Mouse (Mus musculus): ENCODE data around the gene Aplp1. TPM values are rescaled to one million over a fixed set of nuclear protein-coding genes. Genes with fewer than 3 reads are reported as not detected.
"Not testable (repeated sequence)": the region's sequence is repeated elsewhere in the genome, so short reads cannot be mapped to it uniquely, and the experiment has no call there.

Gene Aplp1
- polyA plus RNA-seq (2015; fragmentation: Nextera tagmentation; extraction: Ambion mirVana) = 23.9 and 24.4 TPM in 2 replicates

DNA sequence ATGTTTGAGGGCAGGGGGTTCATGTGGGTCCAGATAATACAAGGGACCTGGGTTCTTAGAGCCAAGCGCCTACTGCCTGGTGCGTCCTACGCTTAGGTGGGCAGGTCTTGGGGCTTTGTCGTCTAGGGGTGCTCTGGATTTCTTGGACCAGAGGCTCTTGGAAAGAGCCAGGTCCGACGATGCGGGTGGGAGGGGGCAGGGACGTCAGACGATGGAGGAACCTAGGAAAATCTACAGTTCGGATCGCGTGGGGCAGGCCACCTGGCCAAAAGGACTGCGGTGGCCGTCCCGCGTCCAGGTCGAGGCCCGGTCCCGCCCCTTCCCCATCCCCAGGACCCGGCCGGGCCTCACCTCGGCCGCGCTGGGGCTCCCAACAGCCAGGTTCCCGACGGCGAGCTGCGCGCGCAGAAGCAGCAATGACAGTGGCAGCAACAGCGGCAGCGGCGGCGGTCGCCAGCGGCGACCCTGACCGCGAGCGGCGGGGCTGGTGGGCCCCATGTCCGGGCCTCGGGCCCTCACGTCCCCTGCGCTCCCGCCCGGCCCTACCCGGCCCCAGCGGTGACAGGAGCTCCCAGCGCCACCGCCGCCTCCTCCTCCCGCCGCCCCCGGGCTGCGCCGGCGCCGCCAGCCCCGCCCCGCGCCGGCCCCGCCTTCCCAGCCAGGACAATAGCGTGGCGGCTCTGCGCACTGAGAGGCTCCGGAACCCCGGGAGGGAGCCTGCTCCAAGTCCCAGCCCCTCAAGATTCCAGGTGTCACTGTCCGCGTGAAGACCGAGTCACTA lies at the start of gene Aplp1:
TSS of gene Aplp1 (minus strand) at position 565 of the 781 bp plus-strand sequence.
- Histone ChIP-seq H3K36me3 (no peaks in the 10 kb centered on the region), H3K27me3 (peaks cover 22% of the 10 kb centered on the region), H3K4me1 (peaks cover 21% of the 10 kb centered on the region), H3K4me3 (peak within 1 kb of the TSS; percentile 55), H3K4me2 (peak within 1 kb of the TSS; percentile 87), H3K9ac (peak within 1 kb of the TSS; percentile 49), H3K27ac (no peak within 1 kb of the TSS), H3K9me3 (no peaks in the 10 kb centered on the region)
- WGBS = under 1% methylated on average over 70 of the region's 72 CpGs
- ATAC-seq (ENCODE audit: borderline replicate concordance, extremely low read depth, low FRiP score, low TSS enrichment) = peak; percentile 79

DNA sequence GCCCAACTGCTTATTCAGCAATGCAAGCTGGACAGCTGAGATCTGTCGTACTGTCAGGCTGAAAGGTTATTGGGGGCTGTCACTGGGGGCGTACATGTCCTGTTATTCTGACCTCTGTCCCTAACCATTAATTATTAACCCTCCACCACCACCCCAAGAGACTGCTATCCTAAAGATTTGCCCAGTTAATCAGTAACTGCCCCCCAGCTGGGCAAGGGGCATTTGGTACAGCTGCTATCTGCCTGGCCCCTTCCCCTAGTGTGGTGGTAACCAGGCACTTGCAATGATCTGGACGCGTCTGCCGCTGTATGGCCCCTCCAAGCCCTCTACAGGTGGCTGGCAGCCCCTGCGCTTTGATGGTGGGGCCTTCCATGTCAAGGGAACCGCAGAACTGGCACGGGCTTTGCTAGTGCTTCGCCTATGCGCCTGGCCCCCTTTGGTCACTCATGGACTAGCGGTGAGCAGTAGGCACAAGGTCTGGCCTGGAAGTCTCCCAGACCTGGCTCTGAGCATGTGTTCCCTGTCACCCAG lies 48.1 kb upstream of the Aplp1 start, which contains the start of gene Prodh2:
TSS of gene Prodh2 (plus strand) at position 222 of the 531 bp plus-strand sequence.
- Histone ChIP-seq H3K4me2 (no peak within 1 kb of the TSS), H3K9me3 (no peaks in the 10 kb centered on the region), H3K9ac (no peak within 1 kb of the TSS), H3K4me1 (no peaks in the 10 kb centered on the region), H3K4me3 (no peak within 1 kb of the TSS), H3K36me3 (no peaks in the 10 kb centered on the region), H3K27ac (no peak within 1 kb of the TSS), H3K27me3 (peaks cover 13% of the 10 kb centered on the region)
- ATAC-seq (ENCODE audit: borderline replicate concordance, extremely low read depth, low FRiP score, low TSS enrichment) = no peak
- WGBS = 32% methylated on average over 11 of the region's 11 CpGs

DNA sequence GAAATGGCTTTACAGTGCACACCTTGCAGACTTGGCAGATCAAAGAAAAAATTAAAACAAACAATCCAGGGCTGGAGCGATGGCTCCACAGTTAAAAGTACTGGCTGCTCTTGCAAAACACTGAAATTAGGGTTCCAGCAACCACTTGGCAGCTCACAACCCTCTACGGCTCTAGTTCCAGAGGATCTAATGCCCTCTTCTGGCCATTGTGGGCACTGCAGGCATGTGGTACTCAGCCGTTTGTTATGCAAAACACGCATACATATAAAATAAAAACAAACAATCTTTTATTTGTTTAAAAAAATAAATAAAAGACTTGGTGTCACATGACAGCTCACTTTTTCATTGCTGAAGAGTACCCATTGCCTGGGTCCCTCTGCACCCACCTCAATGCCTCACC lies 47.4 kb upstream of the Aplp1 start:
- ATAC-seq (ENCODE audit: borderline replicate concordance, extremely low read depth, low FRiP score, low TSS enrichment) = no peak
- Histone ChIP-seq H3K4me2 (no peak overlapping the region), H3K9ac (no peak overlapping the region), H3K4me1 (no peaks in the 10 kb centered on the region), H3K9me3 (no peaks in the 10 kb centered on the region), H3K36me3 (no peaks in the 10 kb centered on the region), H3K4me3 (no peak overlapping the region), H3K27ac (no peak overlapping the region), H3K27me3 (peaks cover 13% of the 10 kb centered on the region)
- WGBS = 15% methylated on average over 4 of the region's 4 CpGs

DNA sequence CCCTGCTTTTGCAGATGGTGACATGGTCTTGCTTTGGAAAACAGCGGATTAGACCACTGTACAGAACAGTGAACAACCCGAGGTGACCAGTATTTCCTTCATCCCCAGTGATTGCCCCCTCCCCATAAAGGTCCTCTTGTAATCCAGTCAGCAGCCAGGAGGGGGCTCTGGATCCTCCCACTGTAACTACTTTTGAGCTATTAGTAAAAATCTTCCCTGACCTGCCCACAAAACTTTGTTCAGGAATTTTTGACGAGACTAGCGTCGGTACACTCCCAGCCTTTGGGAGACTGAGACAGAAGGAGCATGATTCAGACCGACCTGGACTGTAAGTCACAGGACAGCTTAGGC lies 45.6 kb upstream of the Aplp1 start:
- Histone ChIP-seq H3K27ac (no peak overlapping the region), H3K9ac (no peak overlapping the region), H3K27me3 (peaks cover 13% of the 10 kb centered on the region), H3K9me3 (no peaks in the 10 kb centered on the region), H3K4me3 (no peak overlapping the region), H3K4me1 (no peaks in the 10 kb centered on the region), H3K36me3 (no peaks in the 10 kb centered on the region), H3K4me2 (no peak overlapping the region)
- ATAC-seq (ENCODE audit: borderline replicate concordance, extremely low read depth, low FRiP score, low TSS enrichment) = no peak
- WGBS = 20% methylated on average over 6 of the region's 6 CpGs

DNA sequence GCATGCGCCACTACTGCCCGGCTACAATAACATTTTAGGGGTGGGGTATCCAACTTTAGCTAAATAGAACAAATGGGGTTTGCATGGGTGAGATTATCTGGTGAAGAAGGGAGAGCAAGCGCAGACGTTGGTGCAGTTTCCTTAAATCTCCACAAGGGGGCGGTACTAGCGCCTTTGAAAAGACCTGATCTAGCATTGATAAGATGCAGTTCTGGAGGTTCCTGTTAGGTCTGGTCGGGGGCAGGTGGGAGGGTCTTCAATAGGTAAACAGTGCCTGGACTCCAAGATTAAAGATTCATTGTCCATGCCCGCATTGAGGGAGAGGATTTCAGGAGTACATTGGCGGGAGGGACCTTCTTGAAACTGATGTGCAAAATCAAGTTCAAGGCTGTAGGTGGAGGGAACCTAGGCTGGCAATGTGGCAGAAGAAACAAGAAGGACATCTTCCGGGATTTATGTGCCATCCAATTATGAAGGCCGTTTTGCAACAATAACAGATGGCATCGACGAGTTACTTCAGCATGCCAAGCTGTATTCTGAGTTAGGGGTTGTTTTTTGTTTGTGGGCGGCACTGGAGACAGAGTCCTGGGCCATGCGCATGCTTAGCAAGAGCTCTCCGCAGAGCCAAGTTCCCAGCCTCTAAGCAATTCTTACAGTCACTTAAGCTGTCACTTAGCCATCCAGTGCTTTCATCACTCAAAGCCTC lies 45.1 kb upstream of the Aplp1 start:
- H3K9me3 ChIP-seq = no peaks in the 10 kb centered on the region
- ATAC-seq (ENCODE audit: borderline replicate concordance, extremely low read depth, low FRiP score, low TSS enrichment) = no peak
- no peaks in the 10 kb centered on the region for H3K36me3 ChIP-seq
- H3K4me3 ChIP-seq = no peak overlapping the region
- 26% methylated on average over 16 of the region's 16 CpGs for WGBS
- H3K27ac ChIP-seq = no peak overlapping the region
- H3K4me2 ChIP-seq = no peak overlapping the region
- peaks cover 13% of the 10 kb centered on the region for H3K27me3 ChIP-seq
- H3K4me1 ChIP-seq = no peaks in the 10 kb centered on the region
- no peak overlapping the region for H3K9ac ChIP-seq

DNA sequence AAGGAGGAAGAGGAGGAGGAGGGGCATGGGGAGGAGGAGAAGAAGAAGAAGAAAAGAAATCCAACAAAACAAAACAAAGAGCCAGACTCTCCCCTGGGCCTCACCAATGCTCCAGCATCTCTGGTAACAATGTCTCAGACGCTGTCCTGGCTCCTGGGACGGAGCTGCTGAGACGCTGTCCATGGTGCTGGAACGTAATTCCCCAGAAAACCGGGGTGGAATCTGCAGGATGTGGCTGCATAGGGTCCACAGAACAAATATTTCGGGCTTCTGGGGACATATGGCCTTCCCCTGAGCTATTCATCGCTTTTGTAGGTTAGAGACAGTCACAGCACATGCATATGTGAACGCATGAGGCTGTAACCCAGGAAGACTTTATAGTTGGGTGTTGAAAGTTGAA lies 38.9 kb upstream of the Aplp1 start:
- Histone ChIP-seq H3K9me3 (no peaks in the 10 kb centered on the region), H3K4me3 (no peak overlapping the region), H3K9ac (no peak overlapping the region), H3K27me3 (no peaks in the 10 kb centered on the region), H3K27ac (no peak overlapping the region), H3K4me1 (no peaks in the 10 kb centered on the region), H3K4me2 (no peak overlapping the region), H3K36me3 (no peaks in the 10 kb centered on the region)
- WGBS = 14% methylated on average over 8 of the region's 8 CpGs
- no peak for ATAC-seq (ENCODE audit: borderline replicate concordance, extremely low read depth, low FRiP score, low TSS enrichment)

DNA sequence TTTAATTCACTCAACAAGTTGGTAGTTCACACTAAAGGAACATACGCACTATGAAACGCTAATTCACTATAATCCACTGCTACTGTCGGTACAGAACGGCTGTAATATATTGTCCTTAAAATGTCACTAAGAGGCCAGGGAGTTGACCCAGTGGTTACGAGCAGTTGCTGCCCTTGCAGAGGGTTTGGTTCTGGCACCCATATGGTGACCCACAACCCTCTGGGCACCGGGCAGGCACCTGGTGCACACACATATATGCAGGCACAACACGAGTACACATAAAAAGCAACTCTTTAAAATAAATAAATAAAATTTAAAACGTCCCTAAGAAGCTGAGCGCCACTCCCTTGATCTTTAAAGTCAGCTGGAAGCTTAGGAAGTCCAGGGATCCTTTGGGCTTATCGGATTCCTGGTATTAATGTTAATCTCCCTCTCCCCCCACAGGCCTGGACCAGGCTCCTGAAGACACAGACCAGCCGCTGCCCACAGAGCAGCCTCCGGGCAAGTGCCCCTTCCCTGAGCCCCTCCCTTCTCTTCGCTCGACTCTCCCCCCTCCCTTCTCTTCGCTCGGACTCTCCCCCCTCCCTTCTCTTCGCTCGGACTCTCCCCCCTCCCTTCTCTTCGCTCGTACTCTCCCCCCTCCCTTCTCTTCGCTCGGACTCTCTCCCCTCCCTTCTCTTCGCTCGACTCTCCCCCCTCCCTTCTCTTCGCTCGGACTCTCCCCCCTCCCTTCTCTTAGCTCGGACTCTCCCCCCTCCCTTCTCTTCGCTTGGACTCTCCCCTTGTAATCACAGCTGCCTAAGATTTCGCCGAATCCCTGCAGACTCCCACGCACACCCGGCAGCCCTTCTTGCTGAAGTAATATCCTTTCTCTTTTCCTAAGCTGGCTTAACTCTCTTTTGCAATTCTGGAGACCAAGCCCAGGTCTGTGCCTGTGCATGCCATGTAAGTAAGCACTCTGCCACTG lies 32.4 kb upstream of the Aplp1 start:
- Histone ChIP-seq H3K4me1 (no peaks in the 10 kb centered on the region), H3K9me3 (no peaks in the 10 kb centered on the region), H3K4me3 (peak overlapping the region; percentile 17; the same call in 1 of the 2 replicates), H3K27ac (no peak overlapping the region), H3K27me3 (peaks cover 5% of the 10 kb centered on the region; the same call in 1 of the 2 replicates), H3K4me2 (peak overlapping the region; percentile 45), H3K36me3 (no peaks in the 10 kb centered on the region), H3K9ac (no peak overlapping the region)
- ATAC-seq (ENCODE audit: borderline replicate concordance, extremely low read depth, low FRiP score, low TSS enrichment) = no peak
- WGBS = 6% methylated on average over 30 of the region's 32 CpGs

DNA sequence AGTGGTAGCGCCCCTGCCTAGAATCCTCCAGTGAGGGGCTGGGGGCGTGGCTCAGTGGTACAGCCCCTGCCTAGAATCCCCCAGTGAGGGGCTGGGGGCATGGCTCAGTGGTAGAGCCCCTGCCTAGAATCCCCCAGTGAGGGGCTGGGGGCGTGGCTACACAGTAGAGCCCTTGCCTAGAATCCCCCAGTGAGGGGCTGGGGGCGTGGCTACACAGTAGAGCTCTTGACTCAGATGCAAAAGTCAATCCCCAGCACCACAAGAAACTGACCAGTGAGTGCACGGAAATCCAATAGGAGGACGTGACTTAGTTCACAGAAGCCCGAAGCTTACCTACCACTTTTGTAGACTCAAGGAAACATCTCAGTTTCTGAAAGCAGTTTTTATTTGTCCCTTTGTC lies 30.8 kb upstream of the Aplp1 start:
- not testable (repeated sequence) for ATAC-seq (ENCODE audit: borderline replicate concordance, extremely low read depth, low FRiP score, low TSS enrichment); H3K27ac ChIP-seq
- 86% methylated on average over 7 of the region's 7 CpGs for WGBS

DNA sequence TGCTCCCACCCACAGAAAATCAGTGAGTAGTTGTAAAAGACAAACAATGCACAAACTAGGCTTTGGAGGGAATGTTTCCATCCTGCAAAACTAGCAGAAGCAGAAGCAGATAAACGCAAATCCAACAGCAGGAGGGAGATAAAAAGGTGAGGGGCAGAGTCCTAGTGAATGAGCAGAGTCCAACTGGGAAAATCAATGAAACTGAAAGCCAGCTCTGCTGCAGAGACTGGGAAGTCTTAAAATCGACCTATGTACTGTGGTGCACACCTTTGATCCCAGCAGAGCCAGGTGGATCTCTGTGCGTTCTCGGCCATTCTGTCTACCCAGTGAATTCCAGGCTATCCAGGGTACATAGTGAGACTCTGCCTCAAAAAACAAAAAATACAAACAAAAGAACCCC lies 29.7 kb upstream of the Aplp1 start:
- Histone ChIP-seq H3K27ac (no peak overlapping the region), H3K4me1 (no peaks in the 10 kb centered on the region), H3K36me3 (no peaks in the 10 kb centered on the region), H3K9ac (no peak overlapping the region), H3K4me3 (no peak overlapping the region), H3K9me3 (peaks cover 4% of the 10 kb centered on the region; the same call in 1 of the 2 replicates), H3K4me2 (no peak overlapping the region), H3K27me3 (peaks cover 5% of the 10 kb centered on the region; the same call in 1 of the 2 replicates)
- ATAC-seq (ENCODE audit: borderline replicate concordance, extremely low read depth, low FRiP score, low TSS enrichment) = no peak
- 58% methylated on average over 4 of the region's 4 CpGs for WGBS

More for the DNA sequence above, 30.8 kb upstream of the Aplp1 start:
- H3K36me3 ChIP-seq, H3K27me3 ChIP-seq, H3K4me1 ChIP-seq, H3K9me3 ChIP-seq, H3K4me2 ChIP-seq, H3K9ac ChIP-seq, H3K4me3 ChIP-seq: not testable (repeated sequence)

DNA sequence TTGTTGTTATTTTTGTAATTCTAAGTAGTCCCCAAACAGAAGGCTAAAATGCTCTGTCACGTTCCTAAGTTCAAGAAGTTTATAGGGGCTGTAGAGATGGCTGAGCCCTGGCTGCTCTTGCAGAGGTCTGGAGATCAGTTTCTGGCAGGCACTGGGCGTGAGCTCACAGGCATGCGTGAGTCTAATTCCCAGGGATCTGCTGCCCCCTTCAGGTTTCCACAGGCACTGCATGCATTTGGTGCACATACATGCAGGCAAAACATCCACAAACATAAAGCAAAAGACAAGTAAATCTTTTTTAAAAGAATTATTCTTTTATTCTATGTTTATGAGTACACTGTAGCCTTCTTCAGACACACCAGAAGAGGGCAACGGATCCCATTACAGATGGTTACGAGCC lies 27.1 kb upstream of the Aplp1 start:
- 47% methylated on average over 5 of the region's 5 CpGs for WGBS

DNA sequence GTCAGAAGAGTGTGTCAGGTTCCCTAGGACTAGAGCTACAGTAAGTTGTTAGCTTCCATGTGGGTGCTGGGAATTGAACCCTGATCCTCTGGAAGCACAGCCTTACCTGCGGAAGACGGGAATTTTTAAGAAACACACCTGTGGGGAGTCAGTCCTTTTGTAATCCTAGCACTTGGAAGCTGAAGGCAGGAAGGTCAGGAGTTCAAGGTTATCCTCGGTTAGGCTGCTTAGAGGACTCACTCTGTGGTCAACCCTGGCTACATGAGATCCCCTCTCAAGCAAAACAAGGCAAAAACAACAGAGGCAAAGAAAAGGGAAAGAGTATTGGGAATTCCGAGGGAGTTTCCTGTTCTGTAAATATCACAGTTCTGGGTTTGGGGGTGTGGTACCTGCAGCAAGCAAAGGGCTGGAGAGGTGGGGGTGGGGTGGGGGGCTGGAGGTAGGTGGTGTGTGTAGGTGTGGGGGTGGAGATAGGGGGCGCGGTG lies 19.5 kb upstream of the Aplp1 start:
- Histone ChIP-seq H3K36me3 (no peaks in the 10 kb centered on the region), H3K27ac (no peak overlapping the region), H3K9ac (no peak overlapping the region), H3K9me3 (no peaks in the 10 kb centered on the region), H3K4me3 (no peak overlapping the region), H3K27me3 (peaks cover 86% of the 10 kb centered on the region), H3K4me2 (no peak overlapping the region), H3K4me1 (no peaks in the 10 kb centered on the region)
- WGBS = 10% methylated on average over 6 of the region's 6 CpGs
- ATAC-seq (ENCODE audit: borderline replicate concordance, extremely low read depth, low FRiP score, low TSS enrichment) = no peak

More for the DNA sequence above, 27.1 kb upstream of the Aplp1 start:
- H3K9ac ChIP-seq = no peak overlapping the region
- ATAC-seq (ENCODE audit: borderline replicate concordance, extremely low read depth, low FRiP score, low TSS enrichment) = no peak
- no peaks in the 10 kb centered on the region for H3K4me1 ChIP-seq
- no peak overlapping the region for H3K27ac ChIP-seq
- H3K4me3 ChIP-seq = no peak overlapping the region
- peaks cover 13% of the 10 kb centered on the region for H3K27me3 ChIP-seq
- H3K36me3 ChIP-seq = no peaks in the 10 kb centered on the region
- H3K9me3 ChIP-seq = peaks cover 4% of the 10 kb centered on the region; the same call in 1 of the 2 replicates
- H3K4me2 ChIP-seq = no peak overlapping the region

Data from lung, embryonic 15.5 days (tissue).